Mouse (Mus musculus) heart, embryonic 12.5 days (tissue): ENCODE data around the gene Gm527. TPM values are rescaled to one million over a fixed set of nuclear protein-coding genes. Genes with fewer than 3 reads are reported as not detected.
A peak's percentile ranks its signal among the peaks of the same experiment; 100 is the strongest.

Experiments
- ATAC-seq: fragments of 200-750 bp; cut with Nextera tagmentation; 2 replicates; pipeline ENCODE4 v1.8.0; 2017; ENCODE audit warnings: moderate TSS enrichment, moderate library complexity; ENCODE audit not compliant: insufficient number of reproducible peaks, low FRiP score
- H3K27ac ChIP-seq: fragments of 300-500 bp; sonication (generic); 2 replicates; pipeline ENCODE4 v1.5.1; 2016; ENCODE audit warnings: mild to moderate bottlenecking, moderate library complexity; ENCODE audit not compliant: poor library complexity, severe bottlenecking
- H3K27me3 ChIP-seq: fragments of 300-500 bp; sonication (generic); replicated peaks from 2 replicates; pipeline ENCODE4 v1.6.1; 2016; ENCODE audit warnings: mild to moderate bottlenecking, moderate library complexity
- H3K36me3 ChIP-seq: fragments of 300-500 bp; sonication (generic); 2 replicates; pipeline ENCODE4 v1.6.1; 2016; ENCODE audit warnings: mild to moderate bottlenecking, moderate library complexity
- H3K4me1 ChIP-seq: fragments of 300-500 bp; sonication (generic); replicated peaks from 2 replicates; pipeline ENCODE4 v1.6.1; 2016; ENCODE audit warnings: mild to moderate bottlenecking
- H3K4me2 ChIP-seq: fragments of 300-500 bp; sonication (generic); 2 replicates; pipeline ENCODE4 v1.6.1; 2016; ENCODE audit warnings: mild to moderate bottlenecking, moderate library complexity
- H3K4me3 ChIP-seq: fragments of 300-500 bp; sonication (generic); 2 replicates; pipeline ENCODE4 v1.5.1; 2016; ENCODE audit warnings: mild to moderate bottlenecking
- H3K9ac ChIP-seq: fragments of 300-500 bp; sonication (generic); 2 replicates; pipeline ENCODE4 v1.6.1; 2016; ENCODE audit warnings: mild to moderate bottlenecking, moderate library complexity
- H3K9me3 ChIP-seq: fragments of 300-500 bp; sonication (generic); replicated peaks from 2 replicates; pipeline ENCODE4 v1.6.1; 2016; ENCODE audit warnings: mild to moderate bottlenecking, moderate library complexity
- WGBS: fragments of 180-500 bp; shearing (Covaris S2); methylation state at CpG from one replicate; pipeline ENCODE4 v1.1.7; 2016; 5-methylcytosine and 5-hydroxymethylcytosine counted together
- polyA plus RNA-seq: library from polyadenylated mRNA; unstranded; fragments of >200 nt; fragmentation: Nextera tagmentation; extraction: Ambion mirVana; gene quantifications from 2 replicates; pipeline ENCODE4 v1.2.1, GENCODE M21; 2016

Gene Gm527
- polyA plus RNA-seq, 1 experiment from 2014 or later, result 2.6 TPM

GRCm38 (mm10) chr12:64966101-64966631, 48.5 kb downstream of the Gm527 start:
- Histone ChIP-seq H3K9me3 (no peaks in the 10 kb centered on the region), H3K9ac (peak overlapping the region; percentile 89), H3K27ac (peak overlapping the region; percentile 86), H3K4me2 (peak overlapping the region; percentile 97), H3K27me3 (no peaks in the 10 kb centered on the region), H3K4me1 (peaks cover 29% of the 10 kb centered on the region), H3K36me3 (no peaks in the 10 kb centered on the region), H3K4me3 (peak overlapping the region; percentile 89)
- WGBS, result under 1% methylated on average over 44 of the region's 44 CpGs
- ATAC-seq, result peak; percentile 35

GRCm38 (mm10) chr12:64966652-64967435, 49.1 kb downstream of the Gm527 start:
- no peaks in the 10 kb centered on the region for H3K27me3 ChIP-seq
- H3K9ac ChIP-seq, result peak overlapping the region; percentile 89
- no peaks in the 10 kb centered on the region for H3K9me3 ChIP-seq
- H3K36me3 ChIP-seq, result no peaks in the 10 kb centered on the region
- H3K4me2 ChIP-seq, result peak overlapping the region; percentile 97
- H3K4me1 ChIP-seq, result peaks cover 33% of the 10 kb centered on the region
- peak overlapping the region; percentile 89 for H3K4me3 ChIP-seq
- ATAC-seq, result no peak
- H3K27ac ChIP-seq, result peak overlapping the region; percentile 86
- 4% methylated on average over 19 of the region's 19 CpGs for WGBS

- Histone ChIP-seq H3K4me3 (peak overlapping the region; percentile 89), H3K9me3 (no peaks in the 10 kb centered on the region), H3K27me3 (no peaks in the 10 kb centered on the region), H3K36me3 (no peaks in the 10 kb centered on the region), H3K4me2 (peak overlapping the region; percentile 97), H3K27ac (no peak overlapping the region), H3K9ac (peak overlapping the region; percentile 89), H3K4me1 (peaks cover 37% of the 10 kb centered on the region)
- 1% methylated on average over 9 of the region's 9 CpGs for WGBS
- no peak for ATAC-seq
Observed at GRCm38 (mm10) chr12:64967470-64967869, 49.8 kb downstream of the Gm527 start.

- Histone ChIP-seq H3K27ac (no peak overlapping the region), H3K9ac (peak overlapping the region; percentile 89), H3K4me1 (peaks cover 37% of the 10 kb centered on the region), H3K27me3 (no peaks in the 10 kb centered on the region), H3K36me3 (no peaks in the 10 kb centered on the region), H3K4me3 (peak overlapping the region; percentile 89), H3K4me2 (peak overlapping the region; percentile 97), H3K9me3 (no peaks in the 10 kb centered on the region)
- 3% methylated on average over 2 of the region's 2 CpGs for WGBS
- ATAC-seq, result no peak
Observed at GRCm38 (mm10) chr12:64968067-64968466, 50.4 kb downstream of the Gm527 start.

- H3K27me3 ChIP-seq, result no peaks in the 10 kb centered on the region
- no peak overlapping the region for H3K9ac ChIP-seq
- ATAC-seq, result no peak
- H3K4me1 ChIP-seq, result peaks cover 28% of the 10 kb centered on the region
- no peaks in the 10 kb centered on the region for H3K9me3 ChIP-seq
- no peak overlapping the region for H3K27ac ChIP-seq
- no peak overlapping the region for H3K4me3 ChIP-seq
- no peak overlapping the region for H3K4me2 ChIP-seq
- H3K36me3 ChIP-seq, result no peaks in the 10 kb centered on the region
Observed at GRCm38 (mm10) chr12:64971399-64971798, 53.7 kb downstream of the Gm527 start.

GRCm38 (mm10) chr12:64972063-64972462, 54.4 kb downstream of the Gm527 start:
- Histone ChIP-seq H3K9me3 (no peaks in the 10 kb centered on the region), H3K27ac (no peak overlapping the region), H3K9ac (no peak overlapping the region), H3K4me3 (no peak overlapping the region), H3K36me3 (peaks cover 2% of the 10 kb centered on the region; the same call in 1 of the 2 replicates), H3K4me2 (peak overlapping the region; percentile 31; the same call in 1 of the 2 replicates), H3K4me1 (peaks cover 26% of the 10 kb centered on the region), H3K27me3 (no peaks in the 10 kb centered on the region)
- WGBS, result 60% methylated on average over 6 of the region's 6 CpGs
- ATAC-seq, result no peak

Other genes with a start within 250 kb of the Gm527 start
- 11.3 and 11.4 TPM in 2 replicates for gene Klhl28, start 47.6 kb downstream of the Gm527 start, polyA plus RNA-seq
- gene Togaram1, start 47.9 kb downstream of the Gm527 start, polyA plus RNA-seq, result 19.5 and 22.1 TPM in 2 replicates
- gene Prpf39, start 118.4 kb downstream of the Gm527 start, polyA plus RNA-seq, result 43.8 and 45.3 TPM in 2 replicates
- 512 and 531 TPM in 2 replicates for gene Fkbp3, start 156.1 kb downstream of the Gm527 start, polyA plus RNA-seq
- gene Fancm, start 157.7 kb downstream of the Gm527 start, polyA plus RNA-seq, result 13.8 and 15.1 TPM in 2 replicates